Mouse (Mus musculus) retina, postnatal 1 day (tissue): ENCODE measurements at regions not wholly inside any gene's neighbourhood (a gene's known extent, or its start where the extent isn't known, plus 50 kb on each side); places are given as distances from the start of the nearest gene placed in this dataset.
"Not testable (repeated sequence)": the region's sequence is repeated elsewhere in the genome, so short reads cannot be mapped to it uniquely, and the experiment has no call there.

Source experiments
- DNase-seq: peaks from one replicate; pipeline ENCODE4 v3.0.0-alpha.2; 2012

GRCm38 (mm10) chr9:9606322-9606721 is 367.4 kb upstream of the Arhgap42 start:
- no peak for DNase-seq

- no peak for DNase-seq
Observed at GRCm38 (mm10) chr9:9591263-9591662, 352.4 kb upstream of the Arhgap42 start.

GRCm38 (mm10) chr9:9583011-9583605 is 344.2 kb upstream of the Arhgap42 start:
- DNase-seq, result no peak

- DNase-seq, result no peak
Observed at GRCm38 (mm10) chr9:9582301-9583010, 343.6 kb upstream of the Arhgap42 start.

- no peak for DNase-seq
Observed at GRCm38 (mm10) chr9:9568040-9568649, 329.2 kb upstream of the Arhgap42 start.

GRCm38 (mm10) chr9:9564551-9564950 is 325.6 kb upstream of the Arhgap42 start:
- no peak for DNase-seq

- DNase-seq, result no peak
Observed at GRCm38 (mm10) chr9:9548657-9549056, 309.8 kb upstream of the Arhgap42 start.

GRCm38 (mm10) chr9:9547570-9547969 is 308.7 kb upstream of the Arhgap42 start:
- no peak for DNase-seq

GRCm38 (mm10) chr9:9547121-9547520 is 308.2 kb upstream of the Arhgap42 start:
- no peak for DNase-seq

GRCm38 (mm10) chr9:9500345-9500744 is 261.4 kb upstream of the Arhgap42 start:
- DNase-seq, result no peak

GRCm38 (mm10) chr9:9493594-9494182 is 254.8 kb upstream of the Arhgap42 start:
- DNase-seq, result no peak

- DNase-seq, result no peak
Observed at GRCm38 (mm10) chr9:9477145-9477544, 238.2 kb upstream of the Arhgap42 start.

GRCm38 (mm10) chr9:9475009-9475744 is 236.3 kb upstream of the Arhgap42 start:
- DNase-seq, result peak; percentile 12

GRCm38 (mm10) chr9:9444213-9444612 is 205.3 kb upstream of the Arhgap42 start:
- no peak for DNase-seq

GRCm38 (mm10) chr9:9420326-9420725 is 181.4 kb upstream of the Arhgap42 start:
- no peak for DNase-seq

GRCm38 (mm10) chr9:9412460-9413181 is 173.7 kb upstream of the Arhgap42 start:
- no peak for DNase-seq

GRCm38 (mm10) chr9:9394190-9394589 is 155.3 kb upstream of the Arhgap42 start:
- DNase-seq, result not testable (repeated sequence)

- no peak for DNase-seq
Observed at GRCm38 (mm10) chr9:9376650-9377189, 137.8 kb upstream of the Arhgap42 start.

- peak; percentile 77 for DNase-seq
Observed at GRCm38 (mm10) chr9:9375304-9375904, 136.5 kb upstream of the Arhgap42 start.

- DNase-seq, result no peak
Observed at GRCm38 (mm10) chr9:9372594-9372993, 133.7 kb upstream of the Arhgap42 start.

GRCm38 (mm10) chr9:9368731-9369130 is 129.8 kb upstream of the Arhgap42 start:
- no peak for DNase-seq
